Mouse (Mus musculus) CH12.LX (cell line): ENCODE measurements around the gene Popdc2. TPM values are rescaled to one million over a fixed set of nuclear protein-coding genes. Genes with fewer than 3 reads are reported as not detected.
A peak's percentile ranks its signal among the peaks of the same experiment; 100 is the strongest.

Source experiments
- DNase-seq: peaks from one replicate; pipeline ENCODE4 v3.0.0-alpha.2; 2013; ENCODE audit errors: extremely low read depth
- H3K27ac ChIP-seq: 2 replicates; pipeline ENCODE4 v1.5.1; 2012; ENCODE audit warnings: low read depth, mild to moderate bottlenecking, control low read depth, moderate library complexity; ENCODE audit not compliant: insufficient read depth
- H3K27me3 ChIP-seq: replicated peaks from 2 replicates; pipeline ENCODE3; 2012; ENCODE audit warnings: inconsistent platforms
- H3K36me3 ChIP-seq, 2 experiments: replicated peaks in 1 of 2; 2 replicates each; pipeline versions ENCODE3 to v1.6.1; 2012; ENCODE audit warnings: inconsistent platforms in 1 of 2, low read length in 1 of 2, mild to moderate bottlenecking in 1 of 2, mixed read lengths in 1 of 2, moderate library complexity in 1 of 2; ENCODE audit not compliant: control insufficient read depth in 1 of 2, insufficient read depth in 1 of 2
- H3K4me1 ChIP-seq, 2 experiments: 2 replicates each; pipeline ENCODE4 v1.6.1; 2012; ENCODE audit warnings: inconsistent platforms in 1 of 2, moderate library complexity in 1 of 2; ENCODE audit not compliant: insufficient read depth in 2 of 2, control insufficient read depth in 1 of 2
- H3K4me2 ChIP-seq: 2 replicates; pipeline ENCODE4 v1.6.1; 2012; ENCODE audit warnings: low read depth, mild to moderate bottlenecking, control low read depth; ENCODE audit not compliant: poor library complexity, insufficient read depth, severe bottlenecking
- H3K4me3 ChIP-seq, 3 experiments: fragments of 150-350 bp in 1 of 3; sonication (generic) in 1 of 3; replicated peaks in 1 of 3; 2 replicates each; pipeline versions ENCODE3 to v1.5.1; 2011 to 2012; ENCODE audit warnings: low read depth in 2 of 3, low read length in 2 of 3, mild to moderate bottlenecking in 2 of 3, moderate library complexity in 2 of 3, control low read depth in 1 of 3, improper control_type of control experiment in 1 of 3, inconsistent platforms in 1 of 3, mixed read lengths in 1 of 3; ENCODE audit not compliant: poor library complexity in 1 of 3
- H3K79me2 ChIP-seq: replicated peaks from 2 replicates; pipeline ENCODE4 v1.6.1; 2012; ENCODE audit warnings: mild to moderate bottlenecking, moderate library complexity; ENCODE audit not compliant: control insufficient read depth, poor library complexity, insufficient read depth, severe bottlenecking; ENCODE audit errors: extremely low read depth
- H3K9ac ChIP-seq: 2 replicates; pipeline ENCODE4 v1.6.1; 2012; ENCODE audit warnings: low read depth, mild to moderate bottlenecking, control low read depth, moderate library complexity; ENCODE audit not compliant: insufficient read depth
- H3K9me3 ChIP-seq: replicated peaks from 2 replicates; pipeline ENCODE3; 2012; ENCODE audit warnings: low read length, inconsistent platforms, mixed read lengths
- BHLHE40 ChIP-seq: IDR thresholded peaks from 2 replicates; pipeline ENCODE4 v1.6.1; 2011; ENCODE audit warnings: mild to moderate bottlenecking, low read depth, low read length, improper control_type of control experiment
- CHD1 ChIP-seq: IDR thresholded peaks from 2 replicates; pipeline ENCODE4 v1.6.1; 2012; ENCODE audit warnings: low read depth, low read length, improper control_type of control experiment, inconsistent platforms
- CHD2 ChIP-seq: IDR thresholded peaks from 2 replicates; pipeline ENCODE4 v1.6.1; 2011; ENCODE audit warnings: low read length, improper control_type of control experiment
- CTCF ChIP-seq, 2 experiments: IDR thresholded peaks in 1 of 2; conservative IDR thresholded peaks in 1 of 2; 2 replicates each; pipeline ENCODE4 v1.5.1; 2011 to 2012; ENCODE audit warnings: low read depth in 2 of 2, low read length in 2 of 2, improper control_type of control experiment in 1 of 2, inconsistent platforms in 1 of 2, mild to moderate bottlenecking in 1 of 2, moderate library complexity in 1 of 2
- E2F4 ChIP-seq: IDR thresholded peaks from 2 replicates; pipeline ENCODE4 v1.6.1; 2011; ENCODE audit warnings: low read depth, low read length, improper control_type of control experiment; ENCODE audit not compliant: insufficient replicate concordance
- ELF1 ChIP-seq: IDR thresholded peaks from 2 replicates; pipeline ENCODE4 v1.6.1; 2014; ENCODE audit warnings: low read depth, mild to moderate bottlenecking, inconsistent platforms, low read length, improper control_type of control experiment
- EP300 ChIP-seq: IDR thresholded peaks from 2 replicates; pipeline ENCODE4 v1.6.1; 2011; ENCODE audit warnings: low read length, improper control_type of control experiment
- ETS1 ChIP-seq: conservative IDR thresholded peaks from 2 replicates; pipeline ENCODE4 v1.6.1; 2012; ENCODE audit warnings: low read depth, mild to moderate bottlenecking, inconsistent platforms, low read length, improper control_type of control experiment, moderate library complexity
- GABPA ChIP-seq: IDR thresholded peaks from 2 replicates; pipeline ENCODE4 v1.6.1; 2012; ENCODE audit warnings: low read depth, low read length, improper control_type of control experiment, inconsistent platforms; ENCODE audit not compliant: insufficient replicate concordance
- HCFC1 ChIP-seq: IDR thresholded peaks from 2 replicates; pipeline ENCODE4 v1.6.1; 2012; ENCODE audit warnings: low read depth, mild to moderate bottlenecking, inconsistent platforms, low read length, improper control_type of control experiment
- IRF4 ChIP-seq: IDR thresholded peaks from 2 replicates; pipeline ENCODE4 v1.6.1; 2014; ENCODE audit warnings: low read depth, mild to moderate bottlenecking, inconsistent platforms, low read length, improper control_type of control experiment
- JUN ChIP-seq: IDR thresholded peaks from 2 replicates; pipeline ENCODE4 v1.6.1; 2011; ENCODE audit warnings: low read depth, mild to moderate bottlenecking, low read length, improper control_type of control experiment, moderate library complexity; ENCODE audit not compliant: insufficient read depth
- KAT2A ChIP-seq: IDR thresholded peaks from 2 replicates; pipeline ENCODE4 v1.6.1; 2012; ENCODE audit warnings: low read length, improper control_type of control experiment, inconsistent platforms; ENCODE audit not compliant: insufficient replicate concordance
- MAFK ChIP-seq: IDR thresholded peaks from 2 replicates; pipeline ENCODE4 v1.6.1; 2011; ENCODE audit warnings: low read length, improper control_type of control experiment; ENCODE audit not compliant: insufficient replicate concordance
- MAX ChIP-seq: IDR thresholded peaks from 2 replicates; pipeline ENCODE4 v1.6.1; 2011; ENCODE audit warnings: low read length, improper control_type of control experiment
- MAZ ChIP-seq: IDR thresholded peaks from 2 replicates; pipeline ENCODE4 v1.6.1; 2012; ENCODE audit warnings: low read depth, mild to moderate bottlenecking, inconsistent platforms, low read length, improper control_type of control experiment, moderate library complexity
- MEF2A ChIP-seq: IDR thresholded peaks from 2 replicates; pipeline ENCODE4 v1.6.1; 2014; ENCODE audit warnings: low read depth, mild to moderate bottlenecking, inconsistent platforms, low read length, improper control_type of control experiment, borderline replicate concordance
- MXI1 ChIP-seq: IDR thresholded peaks from 2 replicates; pipeline ENCODE4 v1.6.1; 2011; ENCODE audit warnings: mild to moderate bottlenecking, low read depth, low read length, improper control_type of control experiment
- MYC ChIP-seq: IDR thresholded peaks from 2 replicates; pipeline ENCODE4 v1.6.1; 2011; ENCODE audit warnings: low read depth, mild to moderate bottlenecking, improper control_type of control experiment, low read length
- NELFE ChIP-seq: IDR thresholded peaks from 2 replicates; pipeline ENCODE4 v1.6.1; 2011; ENCODE audit warnings: low read depth, low read length, improper control_type of control experiment
- NRF1 ChIP-seq: IDR thresholded peaks from 2 replicates; pipeline ENCODE4 v1.6.1; 2014; ENCODE audit warnings: low read depth, mild to moderate bottlenecking, inconsistent platforms, low read length, improper control_type of control experiment, moderate library complexity
- PAX5 ChIP-seq: IDR thresholded peaks from 2 replicates; pipeline ENCODE4 v1.6.1; 2012; ENCODE audit warnings: low read length, inconsistent platforms, mixed read lengths
- POLR2A ChIP-seq: IDR thresholded peaks from 2 replicates; pipeline ENCODE4 v1.6.1; 2011; ENCODE audit warnings: low read depth, mild to moderate bottlenecking, improper control_type of control experiment, low read length
- POLR2AphosphoS2 ChIP-seq: IDR thresholded peaks from 2 replicates; pipeline ENCODE4 v1.6.1; 2011; ENCODE audit warnings: low read depth, low read length, improper control_type of control experiment
- RAD21 ChIP-seq: IDR thresholded peaks from 2 replicates; pipeline ENCODE4 v1.6.1; 2011; ENCODE audit warnings: low read depth, mild to moderate bottlenecking, low read length, improper control_type of control experiment, moderate library complexity
- RCOR1 ChIP-seq: conservative IDR thresholded peaks from 2 replicates; pipeline ENCODE4 v1.6.1; 2012; ENCODE audit warnings: low read depth, mild to moderate bottlenecking, inconsistent platforms, low read length, improper control_type of control experiment
- SIN3A ChIP-seq: IDR thresholded peaks from 2 replicates; pipeline ENCODE4 v1.6.1; 2012; ENCODE audit warnings: low read length, improper control_type of control experiment, inconsistent platforms
- SMC3 ChIP-seq: IDR thresholded peaks from 2 replicates; pipeline ENCODE4 v1.6.1; 2011; ENCODE audit warnings: low read depth, low read length, improper control_type of control experiment
- TBP ChIP-seq: conservative IDR thresholded peaks from 2 replicates; pipeline ENCODE4 v1.6.1; 2011; ENCODE audit warnings: low read depth, low read length, improper control_type of control experiment
- TCF12 ChIP-seq: IDR thresholded peaks from 2 replicates; pipeline ENCODE4 v1.6.1; 2014; ENCODE audit warnings: low read depth, mild to moderate bottlenecking, inconsistent platforms, low read length, improper control_type of control experiment
- UBTF ChIP-seq: IDR thresholded peaks from 2 replicates; pipeline ENCODE4 v1.6.1; 2012; ENCODE audit warnings: low read depth, mild to moderate bottlenecking, inconsistent platforms, low read length, improper control_type of control experiment, moderate library complexity
- USF1 ChIP-seq: IDR thresholded peaks from 2 replicates; pipeline ENCODE4 v1.6.1; 2014; ENCODE audit warnings: low read depth, mild to moderate bottlenecking, inconsistent platforms, low read length, improper control_type of control experiment
- USF2 ChIP-seq: conservative IDR thresholded peaks from 2 replicates; pipeline ENCODE4 v1.6.1; 2011; ENCODE audit warnings: low read depth, low read length, improper control_type of control experiment
- ZC3H11A ChIP-seq: IDR thresholded peaks from 2 replicates; pipeline ENCODE4 v1.6.1; 2012; ENCODE audit warnings: low read depth, mild to moderate bottlenecking, inconsistent platforms, low read length, improper control_type of control experiment
- ZKSCAN1 ChIP-seq: IDR thresholded peaks from 2 replicates; pipeline ENCODE4 v1.6.1; 2012; ENCODE audit warnings: low read depth, inconsistent platforms, low read length, improper control_type of control experiment, borderline replicate concordance
- ZMIZ1 ChIP-seq: IDR thresholded peaks from 2 replicates; pipeline ENCODE4 v1.6.1; 2012; ENCODE audit warnings: low read depth, mild to moderate bottlenecking, inconsistent platforms, low read length, improper control_type of control experiment
- dilution Hi-C: fragments of 300-500 bp; cut with MboI; formaldehyde crosslinking; loops from 2 replicates; pipeline ENCODE4 v1.14.3; 2020; ENCODE audit warnings: low sequenced_read_pairs; ENCODE audit not compliant: extremely low pct_unique_long_range_greater_than_20kb, extremely low pct_ligation_motif_present
- in situ Hi-C: fragments of 300-500 bp; cut with MboI; formaldehyde crosslinking; loops from 3 replicates; pipeline ENCODE4 v1.14.3; 2019; ENCODE audit warnings: low sequenced_read_pairs, low pct_ligation_motif_present, low pct_unique_long_range_greater_than_20kb, mixed read lengths
- polyA plus RNA-seq: library from polyadenylated mRNA; unstranded; fragments of >175 nt; gene quantifications from 2 replicates; pipeline ENCODE4 v1.2.1, GENCODE M21; 2012; ENCODE audit warnings: low read depth; ENCODE audit not compliant: insufficient read length
- total RNA-seq, 2 experiments: library from RNA; depleted of rRNA; stranded (reverse); fragments of 300-350 nt in 1 of 2; fragments of >200 nt in 1 of 2; gene quantifications; 2 replicates each; pipeline ENCODE4 v1.2.3; 2012 to 2014

The Popdc2 gene
- total and polyA plus RNA-seq, 3 experiments: 0.17 to 3.6 (median 1.1) TPM

DNA sequence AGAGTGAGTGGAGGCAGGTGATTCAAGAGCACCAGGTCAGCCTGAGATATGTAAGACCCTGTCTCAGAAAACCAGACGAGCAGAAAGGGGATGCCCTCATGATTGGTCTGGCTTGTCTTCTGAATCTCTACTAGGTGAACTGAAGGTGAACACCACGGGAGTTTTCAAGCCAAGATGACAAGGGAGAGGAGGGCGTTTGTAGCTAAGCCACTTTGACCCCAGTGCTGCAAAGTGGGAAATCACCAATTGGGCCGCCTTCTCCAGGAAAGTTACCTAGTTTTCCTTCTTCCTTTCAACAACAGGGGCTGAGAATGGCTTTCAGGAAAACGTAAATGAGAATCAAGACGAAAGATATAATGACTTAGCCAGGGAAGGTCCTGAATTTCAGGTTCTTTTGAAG is 26.7 kb downstream of the Popdc2 start (continued):
- TF ChIP-seq MEF2A (peak; percentile 39; the same call in 1 of the 2 replicates), ZC3H11A (no peak), KAT2A (no peak), IRF4 (no peak; the same call in none of the 2 replicates), CHD1 (no peak; the same call in 1 of the 2 replicates), NRF1 (no peak), RAD21 (no peak), SIN3A (peak; percentile 64; the same call in 1 of the 2 replicates), MAFK (no peak), BHLHE40 (no peak; the same call in 1 of the 2 replicates), HCFC1 (no peak)

- Histone ChIP-seq H3K27me3 (no peaks in the 10 kb centered on the region), H3K27ac (peak overlapping the region; percentile 93), H3K9ac (peak overlapping the region; percentile 25), H3K79me2 (0 out of 2 replicates have a peak, but pooled peaks cover 2% of the 10 kb centered on the region), H3K36me3 (no peaks in the 10 kb centered on the region), H3K4me2 (peak overlapping the region; percentile 9; the same call in 1 of the 2 replicates), H3K9me3 (no peaks in the 10 kb centered on the region), H3K4me3 (no peak overlapping the region), H3K4me1 (peaks cover 43 to 70% of the 10 kb centered on the region in 2 experiments)
- in situ Hi-C loops: no loop called here
- dilution Hi-C loops: no loop called here
- no peak for DNase-seq
- TF ChIP-seq CTCF (conservative IDR thresholded peaks at IDR 0.05 in 1 of 2, IDR thresholded peaks at IDR 0.05 in 1 of 2; ENCODE audit: low read depth in 2 of 2, low read length in 2 of 2) (no peak), USF1 (no peak), ZMIZ1 (no peak), RAD21 (no peak), E2F4 (no peak), SIN3A (peak; percentile 49; the same call in 1 of the 2 replicates), BHLHE40 (peak; percentile 61), JUN (peak; percentile 92), ETS1 (peak; percentile 93), ELF1 (no peak), SMC3 (no peak), ZKSCAN1 (no peak), MAX (no peak), HCFC1 (no peak), MAZ (peak; percentile 80), USF2 (no peak), EP300 (peak; percentile 75; the same call in 1 of the 2 replicates), ZC3H11A (no peak), CHD2 (no peak; the same call in 1 of the 2 replicates), NELFE (no peak), TCF12 (peak; percentile 74), MYC (no peak; the same call in 1 of the 2 replicates), NRF1 (0 out of 2 replicates have a peak, but pooled peaks have one; percentile 5), POLR2AphosphoS2 (no peak), IRF4 (peak; percentile 94), MXI1 (no peak), TBP (no peak), GABPA (no peak), PAX5 (no peak), UBTF (no peak), POLR2A (no peak), MEF2A (peak; percentile 95), RCOR1 (no peak)
Observed at GRCm38 (mm10) chr16:38389284-38389893, 27.4 kb downstream of the Popdc2 start.
